Mouse (Mus musculus): ENCODE data around the gene Opn5.

Gene Opn5

GRCm38 (mm10) chr17:42611295-42611694, at the start of gene Opn5:
Gene Opn5, minus strand, starts transcription at chr17:42611395.
- no peak for DNase-seq (ENCODE audit: low spot score in 2 of 2)

DNA sequence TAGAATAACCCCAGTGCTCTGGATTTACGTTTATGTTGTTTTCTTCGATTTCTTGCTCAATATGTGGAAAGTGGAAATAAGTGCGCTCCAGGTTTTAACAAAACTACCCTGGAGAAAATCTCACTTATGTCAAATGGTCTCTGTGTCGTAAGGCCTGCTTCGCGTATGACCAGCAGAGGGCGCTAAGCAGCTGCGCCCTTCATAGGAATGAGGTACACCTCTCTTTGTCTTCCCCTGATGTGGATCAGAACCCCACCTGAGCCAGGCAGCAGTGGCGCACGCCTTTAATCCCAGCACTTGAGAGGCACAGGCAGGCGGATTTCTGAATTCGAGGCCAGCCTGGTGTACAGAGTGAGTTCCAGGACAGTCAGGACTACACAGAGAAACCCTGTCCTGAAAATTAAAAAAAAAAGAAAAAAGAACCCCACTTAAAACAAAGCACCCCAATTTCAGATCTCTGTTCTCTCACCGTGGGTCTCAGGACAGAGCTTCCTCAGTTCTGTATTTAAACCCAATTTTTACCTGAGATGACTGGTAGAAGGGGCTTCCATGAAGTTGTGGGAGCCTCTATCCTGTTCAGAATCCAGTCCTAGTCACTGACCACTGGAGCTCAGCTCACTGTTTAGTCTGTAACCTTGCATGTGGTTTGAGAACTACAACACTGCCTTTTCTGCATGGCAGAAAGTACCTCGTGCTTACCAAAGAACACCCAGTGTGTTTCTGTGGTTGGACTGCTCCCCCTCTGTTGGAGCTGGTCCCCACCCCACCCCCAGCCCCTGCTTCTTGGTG, 47.6 kb upstream of the Opn5 start:
- DNase-seq (ENCODE audit: low spot score in 2 of 2), result peak; percentile 13 to 19

DNA sequence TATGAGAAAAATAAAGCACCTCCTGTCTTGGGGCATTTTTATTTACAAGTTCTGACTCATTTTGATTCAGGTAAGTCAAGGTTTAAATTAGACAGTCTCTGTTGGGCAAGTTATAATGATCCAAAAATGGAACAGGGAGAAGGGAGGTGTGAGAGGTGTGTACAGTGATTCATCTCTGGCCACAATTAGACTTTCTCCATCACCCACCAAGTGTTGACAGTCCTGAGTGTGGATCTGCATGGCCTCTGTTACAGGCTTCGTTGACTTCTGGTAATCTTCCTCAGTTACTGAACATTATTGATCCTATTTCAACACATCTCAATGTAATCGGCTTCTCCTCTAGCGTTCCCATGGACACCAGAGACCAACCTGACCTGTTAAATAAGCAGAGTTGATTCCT, 32.2 kb upstream of the Opn5 start:
- no peak for DNase-seq (ENCODE audit: low spot score in 2 of 2)

GRCm38 (mm10) chr17:42630206-42630605, 19.0 kb upstream of the Opn5 start:
- DNase-seq (ENCODE audit: low spot score in 2 of 2), result no peak

DNA sequence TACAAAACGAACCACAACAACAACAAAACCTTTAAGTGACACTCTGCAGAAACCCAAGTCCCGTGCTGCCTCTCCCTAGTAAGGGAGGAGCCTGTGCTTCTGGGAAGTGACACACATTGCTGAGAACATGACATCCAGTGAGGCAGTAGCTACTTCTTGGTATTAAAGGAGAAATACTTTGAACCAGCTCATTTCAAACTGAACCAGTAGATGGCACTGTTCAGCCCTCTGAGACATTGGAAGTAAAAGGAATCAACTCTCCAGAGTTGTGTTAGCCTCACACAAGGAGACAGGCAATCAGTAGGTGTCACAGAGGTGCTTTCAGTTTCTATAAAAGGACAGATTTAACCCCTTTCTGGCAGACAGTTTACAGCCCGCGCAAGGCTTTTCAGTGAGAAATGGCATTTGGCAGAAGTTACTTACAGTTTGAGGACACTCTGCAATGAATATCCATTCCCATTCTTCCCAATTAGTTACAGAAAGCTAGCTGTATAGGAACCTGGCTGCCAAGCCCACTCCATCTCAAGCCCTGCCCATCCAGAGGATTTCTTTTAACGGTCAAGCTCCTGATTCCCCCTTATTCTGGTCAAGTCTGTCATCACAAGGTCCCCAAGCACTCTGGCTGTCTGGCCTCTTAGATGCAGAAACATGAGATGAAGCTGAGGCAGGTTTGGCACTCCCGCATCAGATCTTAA, 2.0 kb upstream of the Opn5 start:
- peak in 1 of 2 experiments; percentile 13 for DNase-seq (ENCODE audit: low spot score in 2 of 2)

DNA sequence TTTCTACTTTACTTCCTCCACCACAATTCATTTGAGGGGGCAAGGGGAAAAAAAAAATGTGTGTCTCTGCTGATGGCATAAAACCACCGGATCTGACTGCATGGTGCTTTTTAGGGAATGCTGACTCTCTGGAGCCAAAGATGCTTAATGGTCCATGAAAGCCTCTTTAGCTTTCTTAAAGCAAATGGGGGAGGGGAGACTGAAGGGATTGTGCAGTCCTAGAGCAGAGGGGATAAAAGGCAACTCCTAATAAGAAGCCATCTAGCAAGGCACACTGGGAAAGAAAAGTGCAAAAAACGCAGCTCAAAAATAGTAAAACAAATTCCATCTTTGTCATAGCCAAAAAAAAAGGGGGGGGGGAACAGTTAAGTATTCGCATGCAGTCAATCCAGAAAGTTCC, 2.9 kb downstream of the Opn5 start:
- no peak for DNase-seq (ENCODE audit: low spot score in 2 of 2)

DNA sequence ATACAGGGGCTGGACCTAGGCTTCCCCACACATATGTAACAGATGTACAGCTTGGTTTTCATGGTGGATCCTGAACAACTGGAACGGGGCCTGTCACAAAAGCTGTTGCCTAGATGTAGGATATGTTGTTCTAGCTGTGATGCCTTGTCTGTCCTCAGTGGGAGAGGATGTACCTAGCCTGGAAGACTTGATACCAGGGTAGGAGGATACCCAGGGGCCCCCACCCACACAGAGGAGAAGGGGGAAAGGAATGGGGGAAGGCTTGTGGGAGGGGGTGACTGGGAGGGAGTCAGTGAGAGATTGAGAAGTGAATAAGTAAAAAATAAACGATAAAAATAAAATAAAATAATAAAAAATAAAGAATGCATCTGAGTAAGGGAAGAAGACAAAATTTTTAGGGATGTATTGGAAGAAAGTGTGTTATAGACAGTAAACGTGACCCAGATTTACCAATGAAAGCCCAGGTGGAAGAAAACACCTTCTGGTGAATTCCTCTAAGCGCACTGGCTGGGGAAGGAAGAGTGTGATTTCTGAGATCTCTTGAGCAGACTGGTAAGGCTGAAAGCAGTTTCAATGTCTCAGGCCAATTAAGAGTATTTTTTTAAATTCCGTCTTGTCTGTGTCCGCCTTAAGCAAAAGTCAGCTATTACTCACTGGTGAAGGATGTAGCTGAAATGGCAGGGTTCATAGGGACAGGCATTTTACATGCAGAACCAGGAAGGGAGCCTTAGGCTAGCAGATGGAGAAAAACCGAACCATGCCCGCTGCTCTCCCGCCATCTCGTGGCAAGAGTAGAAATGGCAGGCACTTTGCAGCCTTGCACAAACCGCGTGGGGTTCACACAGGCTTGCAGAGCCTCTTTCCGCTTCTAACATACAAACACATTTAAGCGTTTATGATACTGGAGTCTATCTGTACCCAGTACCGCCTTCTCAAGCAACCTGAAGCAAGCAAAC, 8.1 kb downstream of the Opn5 start:
- peak; percentile 47 to 62 for DNase-seq (ENCODE audit: low spot score in 2 of 2)

- no peak for DNase-seq (ENCODE audit: low spot score in 2 of 2)
These were observed 24.7 kb downstream of the Opn5 start for GRCm38 (mm10) chr17:42586486-42586885.

DNA sequence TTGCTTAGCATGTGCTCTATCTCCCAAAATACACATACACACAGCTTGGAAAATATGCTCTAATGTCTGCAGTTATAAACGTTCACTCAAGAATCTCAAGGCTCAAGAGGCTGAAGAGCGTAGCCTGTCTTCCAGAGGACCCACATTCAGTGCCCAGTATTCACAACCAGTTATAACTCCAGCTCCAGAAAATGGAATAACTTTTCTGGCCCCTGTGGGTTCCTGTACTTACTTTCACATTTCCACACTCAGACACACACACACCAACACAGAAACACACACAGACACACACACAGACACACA, 28.2 kb downstream of the Opn5 start:
- no peak for DNase-seq (ENCODE audit: low spot score in 2 of 2)

GRCm38 (mm10) chr17:42582281-42583028, 28.7 kb downstream of the Opn5 start:
- no peak for DNase-seq (ENCODE audit: low spot score in 2 of 2)

- no peak for DNase-seq (ENCODE audit: low spot score in 2 of 2)
These were observed 30.6 kb downstream of the Opn5 start for GRCm38 (mm10) chr17:42580623-42581022.

GRCm38 (mm10) chr17:42580196-42580595, 31.0 kb downstream of the Opn5 start:
- no peak for DNase-seq (ENCODE audit: low spot score in 2 of 2)

DNA sequence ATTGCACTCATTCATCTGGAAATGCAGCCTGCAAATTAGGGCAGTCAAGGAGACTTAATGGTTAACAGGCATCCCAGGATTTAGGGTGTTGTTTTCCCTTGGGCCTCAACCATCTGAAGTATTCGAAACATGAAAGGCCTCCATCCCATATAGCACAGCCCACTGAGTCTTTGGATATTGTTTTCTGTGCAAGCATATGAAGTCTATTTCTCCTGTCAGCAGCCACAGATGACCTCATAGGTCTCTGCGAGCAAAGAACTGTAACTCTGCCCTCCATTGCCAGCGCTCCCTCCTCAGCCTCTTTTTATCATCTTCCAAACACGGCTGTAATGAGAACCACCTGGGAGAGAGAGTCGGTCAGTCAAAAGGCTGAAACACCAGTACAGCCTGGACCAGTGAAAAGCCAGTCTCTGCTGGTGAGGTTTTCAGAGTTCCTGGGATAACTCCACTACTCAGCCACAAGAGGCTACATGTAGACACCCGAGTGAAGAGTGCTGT, 34.5 kb downstream of the Opn5 start:
- DNase-seq (ENCODE audit: low spot score in 2 of 2), result peak in 1 of 2 experiments; percentile 0

DNA sequence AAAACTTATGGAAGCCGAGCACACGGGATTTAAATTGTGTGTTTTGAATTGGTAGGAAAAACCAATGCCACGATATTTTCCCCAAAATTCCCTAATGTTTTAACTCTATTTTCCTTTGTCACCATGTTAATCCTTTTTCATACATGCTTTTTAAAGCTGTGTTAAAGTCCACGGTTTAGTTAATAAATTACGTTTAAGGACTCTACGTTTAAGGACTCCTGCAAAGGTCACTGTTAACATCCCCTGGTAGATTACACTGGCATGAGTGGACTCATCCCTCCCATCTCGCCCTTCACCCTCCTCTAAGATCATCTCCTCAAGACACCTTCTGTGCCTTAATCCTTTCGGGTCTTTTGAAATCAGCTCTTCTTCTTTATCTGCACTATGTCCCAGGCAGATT, 37.4 kb downstream of the Opn5 start:
- DNase-seq (ENCODE audit: low spot score in 2 of 2), result no peak

GRCm38 (mm10) chr17:42549578-42549977, 61.6 kb downstream of the Opn5 start:
- DNase-seq (ENCODE audit: low spot score in 2 of 2), result no peak

DNA sequence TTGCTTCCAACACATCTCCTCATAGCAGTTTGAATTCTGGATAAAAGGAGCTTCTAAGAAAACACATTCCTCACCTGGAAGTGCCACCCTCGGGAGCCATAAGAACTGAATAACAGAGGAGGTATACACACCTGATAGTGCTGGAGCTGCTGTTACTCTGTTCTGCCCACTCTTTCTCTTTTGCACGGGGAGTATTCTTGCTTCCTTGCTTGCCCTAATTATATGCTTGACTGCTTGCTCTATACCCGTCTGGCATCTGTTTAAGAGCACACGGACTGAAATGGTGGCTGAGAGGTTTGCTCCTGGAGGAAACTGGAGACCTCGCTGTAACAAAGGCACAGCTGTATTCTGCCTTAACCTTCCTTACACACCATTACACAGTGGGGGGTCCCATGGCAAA, 81.0 kb downstream of the Opn5 start:
- no peak for DNase-seq (ENCODE audit: low spot score in 2 of 2)

DNA sequence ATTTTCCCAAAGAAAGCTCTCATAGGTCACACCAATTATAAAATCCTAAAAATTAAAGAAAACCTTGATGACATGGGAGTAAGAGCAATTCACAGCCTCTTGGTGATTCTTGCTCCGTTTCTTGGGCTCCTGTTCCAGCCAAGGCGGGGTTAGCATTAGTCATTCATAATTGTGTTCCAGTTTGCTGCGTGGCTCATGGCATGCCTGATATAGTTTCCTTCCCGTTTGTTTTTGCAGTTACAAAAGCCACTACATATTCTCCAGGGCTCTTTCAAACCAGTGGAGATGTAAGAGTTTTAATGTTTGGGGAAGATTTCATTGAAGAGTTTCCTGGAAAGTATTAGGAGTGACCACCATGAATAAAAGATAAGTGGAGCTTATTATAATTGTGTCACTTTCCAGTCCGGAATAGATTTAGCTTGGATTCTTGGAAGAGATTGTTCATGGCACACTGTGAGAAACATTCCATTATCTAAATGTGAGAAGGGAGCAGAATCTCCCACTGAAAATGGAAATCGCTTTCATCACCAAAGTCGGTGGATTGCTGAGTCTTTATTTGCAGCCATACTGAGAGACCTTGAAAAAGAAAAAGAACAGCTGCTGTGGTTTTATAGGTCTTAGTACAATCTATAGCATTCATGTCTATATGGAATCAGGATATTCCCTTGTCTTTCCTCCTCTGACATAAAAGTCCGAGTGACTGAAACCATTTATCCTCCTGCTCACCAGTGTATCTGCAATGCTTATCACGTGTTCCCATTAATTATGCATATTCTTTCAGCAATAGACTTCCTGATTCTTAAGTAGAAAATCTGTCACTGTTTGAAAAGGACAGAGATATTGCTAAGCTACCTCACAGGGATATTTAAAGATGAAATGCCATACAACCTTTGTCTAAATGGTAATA, 101.6 kb downstream of the Opn5 start:
- DNase-seq (ENCODE audit: low spot score in 2 of 2), result no peak
